Mouse (Mus musculus) megakaryocyte-erythroid progenitor cell, adult 5-6 weeks (primary cell): ENCODE measurements at regions not wholly inside any gene's neighbourhood (a gene's known extent, or its start where the extent isn't known, plus 50 kb on each side); places are given as distances from the start of the nearest gene placed in this dataset.

Source experiments
- ATAC-seq: replicated peaks from 2 replicates; pipeline ENCODE4 v1.8.0; 2016; ENCODE audit warnings: mild to moderate bottlenecking, inconsistent platforms; ENCODE audit not compliant: severe bottlenecking, poor library complexity, low FRiP score, low TSS enrichment

DNA sequence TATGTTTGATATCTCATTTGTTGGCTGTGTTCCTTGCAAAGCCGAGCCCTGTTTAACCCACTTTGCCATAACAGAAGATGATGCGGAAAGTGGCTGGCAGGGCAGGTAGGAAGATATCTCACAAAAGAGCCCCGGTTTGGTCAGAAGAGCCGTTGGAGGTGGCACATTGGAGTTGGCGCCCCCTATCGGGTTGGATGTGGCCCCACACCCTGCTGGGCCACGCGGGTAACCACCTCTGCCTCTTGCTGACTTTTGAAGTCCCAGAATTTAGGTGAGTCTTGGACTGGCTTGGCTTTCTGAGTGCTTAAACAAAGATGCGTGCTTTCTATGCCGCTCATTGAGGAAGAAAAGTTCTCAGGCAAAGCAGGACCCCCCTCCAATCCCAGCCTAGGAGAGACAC lies 56.1 kb downstream of the Gm4791 start:
- no peak for ATAC-seq

DNA sequence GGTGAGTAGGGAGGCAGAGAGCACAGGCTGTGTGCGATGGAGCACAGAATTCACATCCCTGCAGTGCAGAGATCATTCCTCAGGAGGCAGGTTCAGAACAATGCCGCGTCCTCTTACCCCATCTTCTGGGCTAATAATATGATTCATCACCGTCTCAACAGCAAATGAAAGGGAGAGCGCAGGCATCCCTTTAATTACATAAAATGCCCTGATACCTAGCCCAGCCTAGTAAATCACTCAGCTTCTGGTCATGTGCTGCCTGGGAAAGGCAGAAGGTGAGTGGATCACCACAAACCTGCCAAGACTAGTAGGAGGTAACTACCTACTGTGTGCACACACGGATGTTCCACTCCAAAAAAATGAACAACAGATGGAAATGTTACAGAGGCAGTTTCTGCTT lies 57.0 kb downstream of the Gm4791 start:
- ATAC-seq = no peak

DNA sequence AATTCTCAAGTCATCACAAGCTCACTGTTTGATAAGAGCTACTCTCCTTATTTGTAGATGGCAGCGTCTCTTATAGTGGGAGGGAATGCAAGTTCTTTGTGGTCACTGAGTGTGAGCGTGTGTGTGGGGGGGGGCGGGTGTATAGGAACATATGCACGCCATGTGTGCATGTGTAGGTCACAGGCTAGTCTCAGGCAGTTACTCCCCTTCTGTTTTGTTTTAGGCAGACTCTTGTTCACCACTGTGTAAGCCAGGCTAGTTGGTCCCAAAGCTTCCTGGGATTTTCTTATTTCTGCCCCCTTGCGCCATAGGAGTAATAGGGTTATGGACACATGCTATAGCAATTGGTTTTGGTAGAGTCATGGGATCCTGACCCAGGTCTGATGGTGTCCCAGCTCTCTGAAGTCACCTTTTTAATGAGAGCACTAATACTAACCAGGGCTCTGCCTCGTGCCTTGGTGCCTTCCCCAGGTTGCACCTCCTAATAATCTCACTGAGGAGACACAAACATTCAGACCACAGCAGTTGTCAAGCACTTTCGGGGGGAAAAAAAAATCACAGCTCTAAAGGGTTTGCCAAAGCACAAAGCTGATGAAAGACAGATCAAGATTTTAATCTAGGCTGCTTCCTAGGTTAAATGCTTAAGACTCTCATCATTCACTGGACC lies 60.9 kb downstream of the Gm4791 start:
- ATAC-seq = no peak

DNA sequence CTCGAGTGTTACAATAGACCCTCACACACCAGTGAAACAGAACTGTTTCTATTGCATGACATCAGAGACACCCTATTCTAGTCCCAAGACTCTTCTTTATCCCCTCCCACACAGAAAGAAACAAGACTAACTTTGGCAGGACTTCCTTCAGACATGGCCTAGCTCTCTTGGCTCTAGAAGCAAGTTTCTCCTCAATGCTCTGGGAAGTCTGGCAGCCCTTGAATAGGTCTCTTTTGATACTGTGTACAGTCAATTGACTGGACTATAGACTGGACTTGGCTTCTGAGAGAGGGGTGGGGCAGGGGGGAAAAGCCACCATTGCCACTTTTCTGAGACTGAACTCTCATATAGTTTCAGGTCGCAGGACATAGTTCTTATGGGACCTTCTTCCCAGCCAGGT lies 62.2 kb downstream of the Gm4791 start:
- ATAC-seq = no peak

DNA sequence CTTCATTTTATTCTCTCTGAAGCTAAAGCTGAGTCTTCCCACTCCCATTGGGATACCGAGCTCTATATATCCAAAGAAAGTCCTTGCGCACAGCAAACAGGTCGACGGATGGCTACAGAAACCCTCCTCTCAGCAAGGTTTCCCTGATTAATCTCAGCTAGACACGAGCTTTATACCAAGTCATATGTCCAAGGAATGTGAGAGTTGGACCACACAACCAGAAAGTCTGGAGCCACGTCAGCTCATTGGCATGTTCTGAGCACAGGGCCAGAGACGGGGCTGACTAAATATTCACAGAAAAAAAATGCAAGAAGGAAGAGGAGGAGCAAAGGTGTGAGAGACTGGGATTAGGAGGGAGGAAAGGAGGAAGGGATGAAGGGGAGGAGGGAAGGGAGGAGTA lies 64.0 kb downstream of the Gm4791 start:
- no peak for ATAC-seq

DNA sequence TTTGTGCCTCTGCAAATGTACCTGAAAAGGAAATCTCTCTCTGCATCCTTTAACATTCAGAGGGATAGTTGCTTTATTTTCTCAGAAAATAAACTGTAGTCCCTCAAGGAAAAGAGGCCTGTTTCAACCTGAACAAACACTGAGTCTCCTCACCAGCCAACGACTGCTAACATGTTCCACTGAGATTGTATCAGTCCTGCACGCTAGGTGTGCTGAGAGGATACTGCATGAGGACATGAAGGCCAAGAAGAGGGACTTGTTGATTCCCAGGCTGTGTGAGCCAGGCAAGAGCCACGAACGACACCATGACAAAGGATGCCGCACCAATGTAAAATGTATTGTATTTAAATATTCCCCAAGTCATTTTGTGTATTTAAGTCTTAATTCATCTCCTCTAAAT lies 65.2 kb downstream of the Gm4791 start:
- no peak for ATAC-seq

DNA sequence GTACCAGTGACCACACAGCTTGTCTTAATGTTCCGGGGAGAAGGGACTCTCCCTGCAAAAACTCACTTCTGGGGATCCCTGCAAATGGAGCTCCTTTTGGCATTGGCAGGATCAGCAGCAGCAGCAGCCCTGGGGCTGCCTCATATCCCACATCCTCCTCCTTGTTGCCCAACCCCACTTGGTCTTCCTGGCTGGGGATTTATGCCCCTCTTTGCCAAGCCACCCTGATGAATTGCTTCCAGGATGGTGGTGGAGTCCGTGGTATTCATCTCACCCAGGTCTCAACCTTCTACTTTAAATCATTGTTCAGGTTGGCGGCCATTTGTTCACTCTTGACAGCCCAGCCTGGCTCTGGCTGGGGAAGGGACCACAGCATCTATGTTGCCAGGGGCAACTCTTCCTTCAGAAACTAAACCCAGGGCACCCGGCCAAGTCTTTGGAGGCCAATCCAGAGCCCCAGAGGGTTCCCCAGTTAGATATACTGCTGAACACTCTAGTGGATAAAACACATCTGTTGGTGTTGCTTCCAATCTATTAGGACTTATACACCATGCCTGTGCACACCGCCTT lies 66.0 kb downstream of the Gm4791 start:
- ATAC-seq = no peak

DNA sequence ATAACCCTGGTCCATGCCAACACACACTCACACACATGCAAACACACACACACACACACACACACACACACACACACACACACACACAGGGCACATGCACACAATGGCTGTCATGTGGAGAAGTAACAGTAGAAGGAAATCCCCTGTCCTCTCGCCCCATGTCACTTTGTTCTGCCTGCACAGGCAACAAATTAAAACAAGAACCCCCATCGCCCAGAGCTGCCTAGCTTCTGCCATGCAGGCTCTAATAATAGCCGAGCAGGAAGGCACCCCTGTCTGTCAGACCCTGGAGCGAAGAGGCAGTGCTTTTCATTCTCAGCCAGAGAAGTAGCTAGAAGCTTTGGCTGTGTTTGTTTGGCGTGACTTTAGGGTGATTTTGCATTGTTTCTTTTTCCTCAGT lies 70.9 kb downstream of the Gm4791 start:
- ATAC-seq = no peak

DNA sequence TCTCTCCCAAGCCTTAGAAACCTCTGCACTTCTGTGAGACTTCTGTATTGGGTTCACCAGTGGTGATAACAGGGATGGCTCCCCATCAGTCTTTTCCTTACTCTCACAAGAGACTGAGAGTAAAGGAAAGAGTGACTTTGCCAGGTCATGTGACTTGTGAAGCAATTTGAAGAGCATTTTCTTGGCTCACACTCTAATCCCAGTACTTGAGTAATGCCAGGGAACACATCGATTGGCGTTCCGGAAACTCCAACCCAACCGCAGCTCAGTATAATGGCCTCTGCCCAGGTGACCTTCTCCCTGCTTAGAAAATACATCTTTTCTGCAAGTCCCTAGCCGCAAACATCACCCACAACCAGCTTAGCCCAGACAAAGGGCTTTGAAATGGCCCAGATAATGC lies 72.4 kb downstream of the Gm4791 start:
- ATAC-seq = no peak

DNA sequence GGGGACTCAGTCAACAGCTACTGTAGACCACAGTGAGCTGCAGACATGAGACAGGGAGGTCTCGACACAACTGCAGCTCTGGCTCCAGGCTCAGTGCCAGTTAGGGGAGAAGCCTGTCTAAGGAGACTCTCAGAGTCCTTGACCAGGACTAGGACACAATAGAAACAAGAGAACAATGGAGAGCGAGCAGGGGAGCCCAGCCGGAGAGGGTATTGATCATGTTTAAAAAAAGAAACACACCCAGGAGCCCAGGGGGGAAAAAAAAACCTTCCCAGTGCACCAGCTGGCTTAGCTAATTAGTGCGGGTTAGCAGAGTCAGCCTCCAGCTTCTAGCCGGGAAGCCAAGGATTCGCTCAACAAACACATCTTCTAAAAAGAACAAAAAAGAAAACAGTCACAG lies 78.4 kb downstream of the Gm4791 start:
- ATAC-seq = no peak

DNA sequence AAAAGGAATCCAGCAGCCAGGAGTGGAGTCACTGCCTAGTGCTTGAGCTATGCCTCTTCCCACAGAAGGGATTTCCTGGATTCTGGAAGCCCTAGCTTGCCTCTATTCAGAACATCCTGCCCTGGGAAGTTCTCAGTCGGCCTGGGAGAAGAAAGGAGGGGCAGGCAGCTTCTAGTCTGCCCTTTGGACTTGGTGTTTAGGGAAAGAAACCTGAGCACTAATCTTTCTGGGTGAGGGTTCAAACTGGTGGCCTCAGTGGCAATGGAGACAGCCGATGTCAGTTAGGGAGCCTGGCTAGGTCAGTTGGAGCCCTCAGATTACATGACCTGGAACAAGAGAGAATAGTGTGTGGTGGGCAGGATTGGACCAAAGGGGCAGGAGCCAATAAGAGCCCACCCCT lies 78.9 kb downstream of the Gm4791 start:
- no peak for ATAC-seq

DNA sequence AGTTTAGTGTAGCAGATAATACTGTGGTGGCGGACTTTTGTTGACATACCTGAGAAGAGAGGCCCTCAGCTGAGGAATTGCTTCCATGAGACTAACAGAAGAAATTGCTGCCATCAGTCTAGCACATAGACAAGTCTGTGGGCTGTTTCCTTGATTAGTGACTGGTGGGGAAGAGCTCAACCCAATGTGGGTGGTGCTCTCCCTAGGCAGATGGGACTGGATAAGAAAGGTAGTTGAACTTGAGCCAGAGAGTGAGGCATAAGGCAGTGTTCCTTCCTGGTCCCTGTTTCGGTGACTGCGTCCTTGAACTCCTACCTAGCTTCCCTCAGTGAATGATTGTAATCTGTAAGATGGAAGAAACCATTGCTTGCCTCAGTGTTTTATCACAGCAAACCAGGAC lies 79.4 kb downstream of the Gm4791 start:
- no peak for ATAC-seq

DNA sequence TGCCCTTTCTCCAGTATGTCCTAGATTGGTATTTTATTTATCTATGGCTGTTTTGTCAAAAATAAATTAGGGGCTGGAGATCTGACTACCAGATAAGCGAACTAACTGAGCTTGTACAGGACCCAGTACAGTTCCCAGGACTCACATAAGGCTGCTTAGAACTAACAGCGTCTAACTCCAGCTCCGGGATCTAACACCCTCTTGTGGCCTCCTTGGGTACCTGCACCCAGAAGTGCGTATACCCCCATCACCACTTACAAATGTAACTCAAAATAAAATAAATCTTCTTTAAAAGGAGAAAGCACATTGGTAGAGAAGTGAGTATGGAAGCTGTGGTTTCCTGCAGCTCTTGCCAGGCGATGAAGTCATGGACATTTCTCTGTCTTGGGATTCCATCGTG lies 82.9 kb downstream of the Gm4791 start:
- ATAC-seq = no peak

DNA sequence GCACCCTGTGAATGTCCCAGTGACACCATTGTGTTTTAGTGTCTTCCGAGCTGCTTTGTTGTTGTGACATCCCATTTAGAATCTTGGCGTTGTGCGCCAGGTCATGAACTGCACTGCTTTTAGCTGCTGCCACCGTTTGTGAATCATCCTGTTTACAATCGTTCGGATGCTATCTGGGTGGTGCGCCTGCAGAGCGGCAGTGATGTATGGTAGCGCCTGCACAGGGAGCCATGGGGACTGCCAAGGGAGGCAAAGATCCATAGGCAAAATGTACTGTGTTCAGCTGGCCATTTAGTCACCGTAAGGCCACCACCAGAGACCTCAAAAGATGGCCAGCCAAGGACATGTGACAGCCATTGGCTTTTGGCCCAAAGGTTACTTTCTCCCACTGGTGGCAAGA lies 93.3 kb downstream of the Gm4791 start:
- no peak for ATAC-seq

DNA sequence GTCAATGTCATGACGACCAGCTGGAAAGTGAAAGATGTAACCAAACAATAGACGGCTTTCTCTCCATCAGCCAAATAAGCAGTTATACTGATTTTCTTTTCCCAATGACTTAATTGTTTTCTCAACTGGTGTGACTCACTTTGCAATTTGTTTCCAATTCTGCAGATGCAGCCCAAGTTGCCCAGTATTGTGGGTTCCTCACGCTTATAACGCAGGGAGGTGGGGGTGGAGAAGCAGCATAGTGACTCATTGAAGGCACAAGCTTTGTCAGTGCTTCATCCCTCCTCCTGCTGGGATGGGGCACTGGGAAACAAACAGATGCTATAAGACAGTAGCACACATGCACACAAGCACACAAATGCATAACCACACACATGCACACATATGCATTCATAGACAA lies 97.1 kb downstream of the Gm4791 start:
- no peak for ATAC-seq

DNA sequence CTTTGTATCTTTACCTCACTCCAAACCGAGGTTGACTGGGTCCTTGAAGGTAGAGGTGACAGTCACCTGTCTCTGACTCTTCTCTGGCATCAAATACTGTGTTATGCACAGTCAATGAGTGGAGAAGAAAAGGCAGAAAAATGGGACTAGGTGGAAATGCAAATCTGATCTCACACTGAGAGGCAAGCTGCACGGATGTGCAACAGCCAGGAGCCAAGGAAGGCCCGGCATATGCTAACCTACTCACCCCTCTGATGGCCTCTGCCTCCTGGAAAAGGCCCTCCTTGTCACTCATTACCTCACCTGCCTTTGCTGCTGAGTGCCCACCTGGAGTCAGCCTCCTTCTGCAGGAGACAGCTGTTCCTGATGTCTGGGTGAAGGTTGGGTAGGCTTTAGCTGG lies 104.8 kb downstream of the Gm4791 start:
- ATAC-seq = no peak

DNA sequence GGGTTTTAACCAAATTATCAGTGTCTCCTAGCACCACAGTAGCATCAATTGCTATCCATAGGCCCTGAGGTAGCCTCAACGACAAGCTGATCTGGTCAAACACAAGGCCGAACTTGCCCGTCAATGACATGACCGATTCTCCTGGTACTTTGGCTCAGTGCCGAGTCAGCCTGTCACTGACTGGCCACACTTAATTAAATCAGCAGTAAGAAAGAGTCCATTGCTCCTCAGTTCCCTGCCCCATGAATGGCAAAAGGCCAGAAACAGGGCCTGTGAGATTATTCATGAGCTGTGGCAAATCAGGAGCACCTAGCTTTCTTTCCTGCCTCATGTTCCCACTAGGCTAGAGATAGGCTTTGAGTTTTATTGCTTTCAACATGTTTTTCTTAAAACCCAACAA lies 105.4 kb downstream of the Gm4791 start:
- ATAC-seq = no peak

DNA sequence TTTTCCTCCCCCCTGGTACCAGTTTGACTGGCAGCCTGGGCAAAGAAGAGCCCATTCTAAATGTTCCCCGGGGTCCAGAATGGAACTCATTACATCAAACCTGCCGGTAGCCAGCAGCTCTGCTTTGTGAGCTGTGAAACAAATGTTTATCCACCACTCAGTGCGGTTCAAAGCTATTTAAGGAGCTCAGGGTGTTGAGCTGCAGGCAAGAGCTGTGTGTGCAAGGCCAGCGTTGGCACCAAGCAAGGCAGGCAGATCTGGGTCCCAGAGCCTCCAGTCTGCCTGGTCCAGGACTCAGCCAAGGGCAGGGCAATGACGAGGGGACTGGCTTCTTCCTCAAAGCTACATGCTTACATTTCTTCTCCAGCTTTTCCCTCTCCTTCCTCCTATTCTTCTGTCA lies 109.6 kb downstream of the Gm4791 start:
- no peak for ATAC-seq

DNA sequence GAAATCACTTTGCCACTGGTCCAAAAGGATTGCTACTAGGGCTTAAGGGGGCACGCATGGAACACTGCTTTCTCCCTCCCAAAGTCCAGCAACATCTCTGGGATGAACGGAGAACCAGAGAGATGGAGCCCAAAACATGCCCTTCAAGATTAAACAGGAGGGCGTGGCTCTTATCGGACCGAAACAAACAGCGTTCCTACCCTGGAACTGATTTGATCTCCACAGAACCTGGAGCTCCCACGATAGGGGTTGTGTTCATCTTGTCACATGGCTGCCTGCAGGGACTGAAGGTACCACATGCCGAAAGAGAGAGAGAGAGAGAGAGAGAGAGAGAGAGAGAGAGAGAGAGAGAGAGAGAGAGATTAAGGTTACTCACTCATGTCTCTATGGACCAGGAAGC lies 120.7 kb downstream of the Gm4791 start:
- no peak for ATAC-seq

DNA sequence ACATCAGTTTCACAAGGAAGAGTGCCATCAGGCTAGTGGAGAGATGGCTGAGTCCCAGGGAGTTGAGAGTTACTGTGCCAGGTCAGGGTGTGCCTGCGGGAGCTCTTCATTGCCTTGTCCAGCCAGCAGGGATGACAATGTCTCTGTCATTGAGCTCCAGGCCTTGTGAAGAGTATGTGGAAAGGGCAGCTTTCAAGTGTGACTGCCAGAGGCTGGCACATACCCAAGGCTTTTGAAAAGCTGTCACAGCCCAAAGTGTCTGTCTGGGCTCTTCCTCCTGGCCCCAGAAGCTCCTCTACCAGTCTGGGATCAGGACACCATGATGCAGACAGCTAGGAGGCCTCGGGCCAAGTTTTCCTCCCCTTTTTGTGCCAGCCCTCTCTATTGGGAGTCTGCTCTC lies 124.6 kb downstream of the Gm4791 start:
- no peak for ATAC-seq

DNA sequence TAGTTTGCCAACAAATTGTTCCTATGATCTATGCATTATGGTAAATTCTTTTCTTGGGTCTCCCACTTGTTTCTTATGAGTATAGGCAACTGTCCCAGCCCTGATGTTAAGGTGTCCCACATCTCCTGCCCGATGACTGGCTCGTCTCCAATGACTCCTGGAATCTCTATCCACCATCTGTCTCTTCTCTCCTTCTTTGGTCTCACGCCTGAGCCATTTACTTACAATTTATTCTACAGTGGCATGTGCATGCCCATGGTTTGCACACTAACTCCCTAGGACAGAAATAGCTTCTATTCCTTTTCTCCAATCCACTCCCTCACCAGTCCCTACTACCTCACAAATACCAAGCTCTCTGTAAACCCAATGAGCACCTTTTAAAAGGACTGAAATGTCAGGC lies 127.0 kb downstream of the Gm4791 start:
- no peak for ATAC-seq

DNA sequence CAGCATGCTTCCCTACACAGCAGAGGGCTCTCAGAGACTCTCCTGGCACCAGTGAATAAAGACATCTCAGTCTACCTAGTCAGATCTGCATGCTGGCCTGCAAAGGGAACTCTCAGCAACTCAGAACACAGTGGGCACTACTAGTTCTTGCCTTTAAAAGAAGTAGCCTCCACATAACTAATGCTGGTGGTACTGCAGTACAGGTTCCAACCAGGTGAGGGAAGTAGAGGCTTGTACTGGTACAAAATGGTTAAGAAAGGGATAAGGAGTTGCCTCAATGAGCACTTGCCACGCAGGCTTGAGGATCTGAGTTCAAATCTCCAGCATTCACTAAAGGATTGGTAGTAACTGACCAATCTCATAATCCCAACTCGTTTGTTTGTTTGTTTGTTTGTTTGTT lies 127.7 kb downstream of the Gm4791 start:
- no peak for ATAC-seq
